Mouse (Mus musculus): ENCODE results near the gene Siva1. TPM values are rescaled to one million over a fixed set of nuclear protein-coding genes. Genes with fewer than 3 reads are reported as not detected.

The Siva1 gene
- total and polyA plus RNA-seq, 2 experiments from 2014 or later, result 34.8 to 62.2 TPM

GRCm38 (mm10) chr12:112632907-112633306 is 11.6 kb upstream of the Siva1 start:
- ATAC-seq (no peak), DNase-seq (ENCODE audit: low spot score) (no peak)
- no peak overlapping the region for H3K4me2 ChIP-seq (ENCODE audit: low read depth, low read length)
- H3K36me3 ChIP-seq (ENCODE audit: insufficient read depth, low read length), result no peaks in the 10 kb centered on the region
- no peak overlapping the region for H3K9ac ChIP-seq (replicated peaks; ENCODE audit: low read length)
- no peak overlapping the region for H3K27ac ChIP-seq
- H3K9me3 ChIP-seq (ENCODE audit: low read length), result no peaks in the 10 kb centered on the region
- no peak for TF ChIP-seq CTCF (IDR thresholded peaks at IDR 0.05; ENCODE audit: low read depth)
- no peak overlapping the region for H3K4me3 ChIP-seq (ENCODE audit: low read length)
- no peaks in the 10 kb centered on the region for H3K27me3 ChIP-seq (ENCODE audit: insufficient read depth, low read length)
- 84% methylated on average over 5 of the region's 5 CpGs for WGBS
- peaks cover 7% of the 10 kb centered on the region; the same call in 1 of the 2 replicates for H3K4me1 ChIP-seq (ENCODE audit: insufficient read depth, low read length)

- Histone ChIP-seq H3K4me2 (ENCODE audit: low read depth, low read length) (no peak overlapping the region), H3K4me3 (ENCODE audit: low read length) (no peak overlapping the region), H3K36me3 (ENCODE audit: insufficient read depth, low read length) (no peaks in the 10 kb centered on the region), H3K27me3 (ENCODE audit: insufficient read depth, low read length) (no peaks in the 10 kb centered on the region), H3K4me1 (ENCODE audit: insufficient read depth, low read length) (peaks cover 7% of the 10 kb centered on the region; the same call in 1 of the 2 replicates), H3K27ac (no peak overlapping the region), H3K9ac (replicated peaks; ENCODE audit: low read length) (no peak overlapping the region), H3K9me3 (ENCODE audit: low read length) (no peaks in the 10 kb centered on the region)
- 72% methylated on average over 9 of the region's 9 CpGs for WGBS
- no peak for DNase-seq (ENCODE audit: low spot score)
- no peak for TF ChIP-seq CTCF (IDR thresholded peaks at IDR 0.05; ENCODE audit: low read depth)
- no peak for ATAC-seq
These were observed 10.8 kb upstream of the Siva1 start for GRCm38 (mm10) chr12:112633686-112634085.

GRCm38 (mm10) chr12:112639526-112639925 is 5.0 kb upstream of the Siva1 start:
- H3K27ac ChIP-seq, result no peak overlapping the region
- no peaks in the 10 kb centered on the region for H3K4me1 ChIP-seq (ENCODE audit: insufficient read depth, low read length)
- no peak overlapping the region for H3K4me3 ChIP-seq (ENCODE audit: low read length)
- no peaks in the 10 kb centered on the region for H3K9me3 ChIP-seq (ENCODE audit: low read length)
- ATAC-seq (no peak), DNase-seq (ENCODE audit: low spot score) (no peak)
- 86% methylated on average over 10 of the region's 10 CpGs for WGBS
- no peak overlapping the region for H3K4me2 ChIP-seq (ENCODE audit: low read depth, low read length)
- H3K27me3 ChIP-seq (ENCODE audit: insufficient read depth, low read length), result no peaks in the 10 kb centered on the region
- no peak overlapping the region for H3K9ac ChIP-seq (replicated peaks; ENCODE audit: low read length)
- TF ChIP-seq CTCF (IDR thresholded peaks at IDR 0.05; ENCODE audit: low read depth), result no peak
- no peaks in the 10 kb centered on the region for H3K36me3 ChIP-seq (ENCODE audit: insufficient read depth, low read length)

- H3K36me3 ChIP-seq (ENCODE audit: insufficient read depth, low read length), result 0 out of 2 replicates have a peak, but pooled peaks cover 4% of the 10 kb centered on the region
- TF ChIP-seq CTCF (IDR thresholded peaks at IDR 0.05; ENCODE audit: low read depth), result no peak
- WGBS, result 94% methylated on average over 6 of the region's 6 CpGs
- H3K4me3 ChIP-seq (ENCODE audit: low read length), result no peak overlapping the region
- H3K9ac ChIP-seq (replicated peaks; ENCODE audit: low read length), result no peak overlapping the region
- H3K4me1 ChIP-seq (ENCODE audit: insufficient read depth, low read length), result peaks cover 8% of the 10 kb centered on the region; the same call in 1 of the 2 replicates
- no peak overlapping the region for H3K4me2 ChIP-seq (ENCODE audit: low read depth, low read length)
- no peaks in the 10 kb centered on the region for H3K9me3 ChIP-seq (ENCODE audit: low read length)
- no peak for DNase-seq (ENCODE audit: low spot score)
- no peak for ATAC-seq
- H3K27ac ChIP-seq, result no peak overlapping the region
- no peaks in the 10 kb centered on the region for H3K27me3 ChIP-seq (ENCODE audit: insufficient read depth, low read length)
These were observed 1.4 kb upstream of the Siva1 start for GRCm38 (mm10) chr12:112643126-112643525.

- no peak for DNase-seq (ENCODE audit: low spot score)
These were observed 502 bp downstream of the Siva1 start for GRCm38 (mm10) chr12:112644855-112645506.

GRCm38 (mm10) chr12:112646139-112646538 is 1.7 kb downstream of the Siva1 start:
- H3K27me3 ChIP-seq (ENCODE audit: insufficient read depth, low read length), result no peaks in the 10 kb centered on the region
- no peak overlapping the region for H3K27ac ChIP-seq
- ATAC-seq (no peak), DNase-seq (ENCODE audit: low spot score) (no peak)
- H3K4me2 ChIP-seq (ENCODE audit: low read depth, low read length), result peak overlapping the region; percentile 91
- TF ChIP-seq CTCF (IDR thresholded peaks at IDR 0.05; ENCODE audit: low read depth), result no peak
- peaks cover 15% of the 10 kb centered on the region for H3K36me3 ChIP-seq (ENCODE audit: insufficient read depth, low read length)
- H3K9ac ChIP-seq (replicated peaks; ENCODE audit: low read length), result peak overlapping the region; percentile 68; the same call in 1 of the 2 replicates
- 0 out of 2 replicates have a peak overlapping the region, but pooled peaks have one; percentile 67 for H3K4me3 ChIP-seq (ENCODE audit: low read length)
- H3K4me1 ChIP-seq (ENCODE audit: insufficient read depth, low read length), result peaks cover 8% of the 10 kb centered on the region; the same call in 1 of the 2 replicates
- H3K9me3 ChIP-seq (ENCODE audit: low read length), result no peaks in the 10 kb centered on the region
- WGBS, result 54% methylated on average over 6 of the region's 6 CpGs

More at GRCm38 (mm10) chr12:112644855-112645506, 502 bp downstream of the Siva1 start:
- Histone ChIP-seq H3K9ac (replicated peaks; ENCODE audit: low read length) (peak overlapping the region; percentile 68), H3K4me1 (ENCODE audit: insufficient read depth, low read length) (peaks cover 8% of the 10 kb centered on the region; the same call in 1 of the 2 replicates), H3K27ac (peak overlapping the region; percentile 85), H3K9me3 (ENCODE audit: low read length) (no peaks in the 10 kb centered on the region), H3K4me3 (ENCODE audit: low read length) (peak overlapping the region; percentile 67), H3K4me2 (ENCODE audit: low read depth, low read length) (peak overlapping the region; percentile 91), H3K27me3 (ENCODE audit: insufficient read depth, low read length) (no peaks in the 10 kb centered on the region), H3K36me3 (ENCODE audit: insufficient read depth, low read length) (peaks cover 9% of the 10 kb centered on the region; the same call in 1 of the 2 replicates)
- no peak for ATAC-seq
- no peak for TF ChIP-seq CTCF (IDR thresholded peaks at IDR 0.05; ENCODE audit: low read depth)
- WGBS, result under 1% methylated on average over 75 of the region's 75 CpGs

- H3K4me2 ChIP-seq (ENCODE audit: low read depth, low read length), result no peak overlapping the region
- no peaks in the 10 kb centered on the region for H3K9me3 ChIP-seq (ENCODE audit: low read length)
- H3K36me3 ChIP-seq (ENCODE audit: insufficient read depth, low read length), result peaks cover 20% of the 10 kb centered on the region
- ATAC-seq (no peak), DNase-seq (ENCODE audit: low spot score) (no peak)
- no peaks in the 10 kb centered on the region for H3K27me3 ChIP-seq (ENCODE audit: insufficient read depth, low read length)
- H3K4me1 ChIP-seq (ENCODE audit: insufficient read depth, low read length), result peaks cover 8% of the 10 kb centered on the region; the same call in 1 of the 2 replicates
- TF ChIP-seq CTCF (IDR thresholded peaks at IDR 0.05; ENCODE audit: low read depth), result no peak
- no peak overlapping the region for H3K9ac ChIP-seq (replicated peaks; ENCODE audit: low read length)
- no peak overlapping the region for H3K4me3 ChIP-seq (ENCODE audit: low read length)
- WGBS, result 95% methylated on average over 5 of the region's 5 CpGs
- no peak overlapping the region for H3K27ac ChIP-seq
These were observed 3.6 kb downstream of the Siva1 start for GRCm38 (mm10) chr12:112648081-112648480.

All from hindbrain, postnatal 0 days (tissue).